In the genomic region with DNA sequence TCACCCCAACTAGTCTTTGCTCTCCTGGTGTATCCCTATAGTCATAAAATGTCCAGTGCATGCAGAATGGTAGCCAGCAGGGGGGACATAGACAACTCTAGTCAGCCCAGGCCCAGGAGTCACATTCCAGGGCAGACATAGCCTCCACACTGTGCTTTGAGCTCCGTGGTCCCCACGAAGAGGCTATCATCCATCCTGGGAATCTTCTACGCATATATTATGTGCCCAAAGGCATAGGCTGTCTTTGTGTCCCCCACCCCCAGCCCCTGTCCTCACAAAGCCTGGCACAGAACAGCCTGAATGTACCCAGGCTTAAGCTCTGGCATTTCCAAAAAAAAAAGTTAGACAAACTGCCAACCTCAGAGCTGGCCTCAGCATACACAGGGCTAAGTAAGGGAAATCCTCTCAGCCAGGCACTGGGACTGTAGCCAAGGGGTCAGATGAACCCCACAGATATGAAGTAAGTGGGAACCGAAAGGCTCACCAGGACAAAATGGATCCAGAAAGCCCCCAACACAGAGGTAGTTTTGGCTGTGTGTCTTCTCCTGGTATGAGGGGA, we compare ENCODE assay signal across 12 mouse cellular contexts. TPM values are rescaled to one million over a fixed set of nuclear protein-coding genes. Genes with fewer than 3 reads are reported as not detected.
A peak's percentile ranks its signal among the peaks of the same experiment; 100 is the strongest.
DNase-seq lines count a peak whose midpoint lies in the region; ATAC-seq and TF ChIP-seq lines count a peak whose summit lies in the region.
"Had no signal": no experiment of that assay in that cellular context is flagged by ENCODE, and none has a peak within 500 bp of the region (broad histone marks: within the 10 kb centered on the region; RNA-seq: fewer than 3 reads in every experiment).

No protein-coding gene starts in this region.

- H3K27ac ChIP-seq in forebrain, embryonic 13.5 days = peak overlapping the region; percentile 69
- H3K27ac ChIP-seq in forebrain, embryonic 10.5 days = no peak overlapping the region
- H3K27ac ChIP-seq in neural tube, embryonic 12.5 days = no peak overlapping the region
- H3K27ac ChIP-seq in midbrain, postnatal 0 days (ENCODE audit: low read depth, low read length) = peak overlapping the region; percentile 34
- no peak overlapping the region for H3K27ac ChIP-seq in heart, embryonic 12.5 days (ENCODE audit: poor library complexity, severe bottlenecking)
- no peak overlapping the region for H3K27ac ChIP-seq in intestine, postnatal 0 days (ENCODE audit: low read depth, low read length)
- H3K27ac ChIP-seq: liver, embryonic 13.5 days had no signal

- H3K36me3 ChIP-seq in forebrain, embryonic 13.5 days (ENCODE audit: poor library complexity, severe bottlenecking) = no peaks in the 10 kb centered on the region
- H3K36me3 ChIP-seq in forebrain, embryonic 10.5 days (replicated peaks) = no peaks in the 10 kb centered on the region
- no peaks in the 10 kb centered on the region for H3K36me3 ChIP-seq in neural tube, embryonic 12.5 days
- no peaks in the 10 kb centered on the region for H3K36me3 ChIP-seq in midbrain, postnatal 0 days (ENCODE audit: insufficient read depth, low read length)
- no peaks in the 10 kb centered on the region for H3K36me3 ChIP-seq in heart, embryonic 12.5 days
- H3K36me3 ChIP-seq in intestine, postnatal 0 days (ENCODE audit: control insufficient read depth, insufficient read depth) = no peaks in the 10 kb centered on the region
- H3K36me3 ChIP-seq: liver, embryonic 13.5 days had no signal

- no peak overlapping the region for H3K9ac ChIP-seq in forebrain, embryonic 13.5 days
- no peak overlapping the region for H3K9ac ChIP-seq in neural tube, embryonic 12.5 days
- H3K9ac ChIP-seq in midbrain, postnatal 0 days (replicated peaks; ENCODE audit: low read length, poor library complexity, severe bottlenecking) = no peak overlapping the region
- H3K9ac ChIP-seq in heart, embryonic 12.5 days = no peak overlapping the region
- no peak overlapping the region for H3K9ac ChIP-seq in intestine, postnatal 0 days (ENCODE audit: low read depth, low read length)
- H3K9ac ChIP-seq: liver, embryonic 13.5 days had no signal

- H3K9me3 ChIP-seq in forebrain, embryonic 13.5 days (replicated peaks) = no peaks in the 10 kb centered on the region
- H3K9me3 ChIP-seq in forebrain, embryonic 10.5 days = no peaks in the 10 kb centered on the region
- no peaks in the 10 kb centered on the region for H3K9me3 ChIP-seq in neural tube, embryonic 12.5 days
- H3K9me3 ChIP-seq in midbrain, postnatal 0 days (ENCODE audit: low read length) = no peaks in the 10 kb centered on the region
- H3K9me3 ChIP-seq in heart, embryonic 12.5 days (replicated peaks) = no peaks in the 10 kb centered on the region
- no peaks in the 10 kb centered on the region for H3K9me3 ChIP-seq in intestine, postnatal 0 days (ENCODE audit: control insufficient read depth)
- H3K9me3 ChIP-seq: liver, embryonic 13.5 days had no signal

- DNase-seq in forebrain, embryonic 10.5 days (ENCODE audit: extremely low spot score, low spot score) = no peak
- DNase-seq in neural tube, embryonic 10.5 days (ENCODE audit: extremely low spot score, low spot score) = no peak
- peak; percentile 41 for DNase-seq in kidney, postnatal 14 days
- DNase-seq in midbrain, postnatal 0 days (ENCODE audit: low spot score) = peak; percentile 70
- DNase-seq: cerebellum, adult 8-10 months; liver, embryonic 13.5 days had no signal

- no peaks in the 10 kb centered on the region for H3K27me3 ChIP-seq in forebrain, embryonic 13.5 days
- no peaks in the 10 kb centered on the region for H3K27me3 ChIP-seq in forebrain, embryonic 10.5 days (ENCODE audit: poor library complexity, severe bottlenecking)
- no peaks in the 10 kb centered on the region for H3K27me3 ChIP-seq in neural tube, embryonic 12.5 days (replicated peaks)
- no peaks in the 10 kb centered on the region for H3K27me3 ChIP-seq in midbrain, postnatal 0 days (ENCODE audit: insufficient read depth, low read length)
- H3K27me3 ChIP-seq in heart, embryonic 12.5 days (replicated peaks) = no peaks in the 10 kb centered on the region
- no peaks in the 10 kb centered on the region for H3K27me3 ChIP-seq in intestine, postnatal 0 days (replicated peaks; ENCODE audit: control insufficient read depth, insufficient read depth, low read length)
- H3K27me3 ChIP-seq: liver, embryonic 13.5 days had no signal

- H3K4me3 ChIP-seq in forebrain, embryonic 13.5 days = no peak overlapping the region
- no peak overlapping the region for H3K4me3 ChIP-seq in forebrain, embryonic 10.5 days
- no peak overlapping the region for H3K4me3 ChIP-seq in neural tube, embryonic 12.5 days
- no peak overlapping the region for H3K4me3 ChIP-seq in midbrain, postnatal 0 days (ENCODE audit: low read depth, low read length)
- no peak overlapping the region for H3K4me3 ChIP-seq in heart, embryonic 12.5 days
- no peak overlapping the region for H3K4me3 ChIP-seq in intestine, postnatal 0 days (ENCODE audit: low read depth, low read length)
- H3K4me3 ChIP-seq: liver, embryonic 13.5 days had no signal

- no peak for TF ChIP-seq CTCF in midbrain, postnatal 0 days (IDR thresholded peaks at IDR 0.05)
- TF ChIP-seq CTCF in intestine, postnatal 0 days (IDR thresholded peaks at IDR 0.05; ENCODE audit: low read depth) = no peak

- no peak overlapping the region for H3K4me2 ChIP-seq in forebrain, embryonic 13.5 days
- no peak overlapping the region for H3K4me2 ChIP-seq in neural tube, embryonic 12.5 days (replicated peaks)
- no peak overlapping the region for H3K4me2 ChIP-seq in midbrain, postnatal 0 days (ENCODE audit: low read depth, low read length, poor library complexity, severe bottlenecking)
- H3K4me2 ChIP-seq in heart, embryonic 12.5 days = no peak overlapping the region
- H3K4me2 ChIP-seq in intestine, postnatal 0 days (replicated peaks; ENCODE audit: low read depth) = no peak overlapping the region
- H3K4me2 ChIP-seq: liver, embryonic 13.5 days had no signal

- 53% methylated on average over 4 of the region's 4 CpGs for WGBS in forebrain, embryonic 13.5 days
- 95% methylated on average over 4 of the region's 4 CpGs for WGBS in forebrain, embryonic 10.5 days
- WGBS in neural tube, embryonic 12.5 days = 66% methylated on average over 4 of the region's 4 CpGs
- WGBS in midbrain, postnatal 0 days = 41% methylated on average over 4 of the region's 4 CpGs
- WGBS in heart, embryonic 12.5 days = 62% methylated on average over 4 of the region's 4 CpGs
- 63% methylated on average over 4 of the region's 4 CpGs for WGBS in intestine, postnatal 0 days

- peaks cover 41% of the 10 kb centered on the region for H3K4me1 ChIP-seq in forebrain, embryonic 13.5 days
- H3K4me1 ChIP-seq in forebrain, embryonic 10.5 days = peaks cover 30% of the 10 kb centered on the region
- H3K4me1 ChIP-seq in neural tube, embryonic 12.5 days = peaks cover 11% of the 10 kb centered on the region
- H3K4me1 ChIP-seq in midbrain, postnatal 0 days (ENCODE audit: insufficient read depth, low read length) = 0 out of 2 replicates have a peak, but pooled peaks cover 10% of the 10 kb centered on the region
- H3K4me1 ChIP-seq in heart, embryonic 12.5 days (replicated peaks) = peaks cover 7% of the 10 kb centered on the region
- H3K4me1 ChIP-seq in intestine, postnatal 0 days (replicated peaks; ENCODE audit: control insufficient read depth, insufficient read depth, low read length) = no peaks in the 10 kb centered on the region; the same call in 1 of the 2 replicates

- peak; percentile 58 for ATAC-seq in forebrain, embryonic 13.5 days
- ATAC-seq in neural tube, embryonic 12.5 days (ENCODE audit: low FRiP score, low read depth) = 0 out of 2 replicates have a peak, but pooled peaks have one; percentile 21
- ATAC-seq in midbrain, postnatal 0 days (ENCODE audit: low FRiP score) = peak; percentile 63; the same call in 1 of the 2 replicates
- ATAC-seq in heart, embryonic 12.5 days (ENCODE audit: insufficient number of reproducible peaks, low FRiP score) = no peak
- ATAC-seq in intestine, postnatal 0 days = no peak

RNA-seq across cellular contexts. Expression of a gene that starts 19.8 kb away (rescaled TPM):
- 43.4 and 44.8 TPM in 2 replicates for polyA plus RNA-seq in forebrain, embryonic 13.5 days (2015; fragmentation: Nextera tagmentation; extraction: Ambion mirVana)
- polyA plus RNA-seq in forebrain, embryonic 10.5 days (2016; fragmentation: Nextera tagmentation; extraction: Ambion mirVana) = 7.6 and 8.7 TPM in 2 replicates
- 27.5 and 30.7 TPM in 2 replicates for polyA plus RNA-seq in neural tube, embryonic 12.5 days (2016; fragmentation: Nextera tagmentation; extraction: Ambion mirVana)
- total RNA-seq in midbrain, postnatal 0 days (2014; rRNA removed) = 73.8 and 92.9 TPM in 2 replicates
- 70.0 and 72.6 TPM in 2 replicates for polyA plus RNA-seq in midbrain, postnatal 0 days (2015; fragmentation: Nextera tagmentation; extraction: Ambion mirVana)
- polyA plus RNA-seq in heart, embryonic 12.5 days (2016; fragmentation: Nextera tagmentation; extraction: Ambion mirVana) = 8.1 and 8.6 TPM in 2 replicates
- polyA plus RNA-seq in intestine, postnatal 0 days (2015; fragmentation: Nextera tagmentation; extraction: Ambion mirVana) = 7.6 and 9.5 TPM in 2 replicates

RNA-seq across cellular contexts. Expression of a gene that starts 33.9 kb away (rescaled TPM):
- 0.56 and 0.72 TPM in 2 replicates for polyA plus RNA-seq in forebrain, embryonic 13.5 days (2015; fragmentation: Nextera tagmentation; extraction: Ambion mirVana)
- not detected in 2 replicates for polyA plus RNA-seq in forebrain, embryonic 10.5 days (2016; fragmentation: Nextera tagmentation; extraction: Ambion mirVana)
- polyA plus RNA-seq in neural tube, embryonic 12.5 days (2016; fragmentation: Nextera tagmentation; extraction: Ambion mirVana) = not detected in 2 replicates
- total RNA-seq in midbrain, postnatal 0 days (2014; rRNA removed) = 0.42 and 1.2 TPM in 2 replicates
- 0.72 and 0.90 TPM in 2 replicates for polyA plus RNA-seq in midbrain, postnatal 0 days (2015; fragmentation: Nextera tagmentation; extraction: Ambion mirVana)
- polyA plus RNA-seq in heart, embryonic 12.5 days (2016; fragmentation: Nextera tagmentation; extraction: Ambion mirVana) = not detected in 2 replicates
- 0.46 and 0.71 TPM in 2 replicates for polyA plus RNA-seq in intestine, postnatal 0 days (2015; fragmentation: Nextera tagmentation; extraction: Ambion mirVana)
- total RNA-seq: adrenal gland, adult 18-20 months; neutrophil, adult 5-6 weeks had no signal
- polyA plus RNA-seq: liver, embryonic 13.5 days had no signal

RNA-seq across cellular contexts. Expression of a gene that starts 59.0 kb away (rescaled TPM):
- 0.26 and 0.31 TPM in 2 replicates for polyA plus RNA-seq in forebrain, embryonic 13.5 days (2015; fragmentation: Nextera tagmentation; extraction: Ambion mirVana)
- polyA plus RNA-seq in forebrain, embryonic 10.5 days (2016; fragmentation: Nextera tagmentation; extraction: Ambion mirVana) = 0.35 and 0.37 TPM in 2 replicates
- polyA plus RNA-seq in neural tube, embryonic 12.5 days (2016; fragmentation: Nextera tagmentation; extraction: Ambion mirVana) = 0.10 and 0.34 TPM in 2 replicates
- 0.82 and 1.1 TPM in 2 replicates for total RNA-seq in midbrain, postnatal 0 days (2014; rRNA removed)
- 1.4 and 1.8 TPM in 2 replicates for polyA plus RNA-seq in midbrain, postnatal 0 days (2015; fragmentation: Nextera tagmentation; extraction: Ambion mirVana)
- 0.18 and 0.23 TPM in 2 replicates for polyA plus RNA-seq in heart, embryonic 12.5 days (2016; fragmentation: Nextera tagmentation; extraction: Ambion mirVana)
- polyA plus RNA-seq in intestine, postnatal 0 days (2015; fragmentation: Nextera tagmentation; extraction: Ambion mirVana) = 0.37 and 0.47 TPM in 2 replicates

Comparison
In these comparisons a context has a peak if more than half of its experiments do, and no peak if none do; other contexts are left out.
1. H3K27ac ChIP-seq: peak in forebrain, embryonic 13.5 days (single experiment) and midbrain, postnatal 0 days (single experiment); none in forebrain, embryonic 10.5 days (single experiment), neural tube, embryonic 12.5 days (single experiment), heart, embryonic 12.5 days (single experiment) and intestine, postnatal 0 days (single experiment).
2. ATAC-seq: peak in forebrain, embryonic 13.5 days (single experiment), neural tube, embryonic 12.5 days (single experiment) and midbrain, postnatal 0 days (single experiment); none in heart, embryonic 12.5 days (single experiment) and intestine, postnatal 0 days (single experiment).
3. DNase-seq: peak in kidney, postnatal 14 days (single experiment) and midbrain, postnatal 0 days (single experiment); none in forebrain, embryonic 10.5 days (single experiment) and neural tube, embryonic 10.5 days (single experiment).